Mouse (Mus musculus): ENCODE data around the gene Pla2g5. TPM values are rescaled to one million over a fixed set of nuclear protein-coding genes. Genes with fewer than 3 reads are reported as not detected.

Gene Pla2g5
- polyA plus RNA-seq, 1 experiment from 2014 or later: 2.3 TPM

DNA sequence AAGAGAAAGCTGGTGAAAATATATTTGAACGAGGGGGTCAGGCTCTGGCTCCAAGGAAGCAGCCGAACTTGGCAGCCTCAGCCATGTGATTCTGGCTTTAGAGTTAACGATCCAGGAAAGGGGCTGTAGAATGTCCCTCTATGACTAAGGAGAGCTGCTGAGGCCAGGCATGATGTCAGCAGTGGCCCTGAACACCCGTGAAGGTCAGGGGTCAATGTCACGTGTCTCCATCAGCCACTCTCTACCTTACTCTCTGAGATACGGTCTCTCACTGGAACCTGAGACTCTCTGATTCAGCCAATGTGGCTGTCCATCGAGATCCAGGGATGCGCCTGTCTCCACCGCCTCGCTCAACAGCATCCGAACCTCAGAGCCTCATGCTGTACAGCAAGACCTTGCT is 60.4 kb downstream of the Pla2g5 start:
- 79% methylated on average over 11 of the region's 11 CpGs for WGBS
- no peak overlapping the region for H3K9ac ChIP-seq (ENCODE audit: low read depth, low read length)
- ATAC-seq (ENCODE audit: low read depth) (no peak), DNase-seq (ENCODE audit: low spot score) (no peak)
- H3K4me3 ChIP-seq (ENCODE audit: low read depth, low read length): no peak overlapping the region
- no peaks in the 10 kb centered on the region for H3K27me3 ChIP-seq (replicated peaks; ENCODE audit: control insufficient read depth, insufficient read depth, low read length)
- H3K4me2 ChIP-seq (ENCODE audit: low read depth, low read length): no peak overlapping the region
- 0 out of 2 replicates have a peak, but pooled peaks cover 3% of the 10 kb centered on the region for H3K4me1 ChIP-seq (ENCODE audit: control insufficient read depth, insufficient read depth, low read length)
- H3K9me3 ChIP-seq (ENCODE audit: control insufficient read depth, low read length): no peaks in the 10 kb centered on the region
- H3K27ac ChIP-seq (replicated peaks; ENCODE audit: low read depth, low read length): no peak overlapping the region
- H3K36me3 ChIP-seq (ENCODE audit: control insufficient read depth, insufficient read depth, low read length): no peaks in the 10 kb centered on the region

DNA sequence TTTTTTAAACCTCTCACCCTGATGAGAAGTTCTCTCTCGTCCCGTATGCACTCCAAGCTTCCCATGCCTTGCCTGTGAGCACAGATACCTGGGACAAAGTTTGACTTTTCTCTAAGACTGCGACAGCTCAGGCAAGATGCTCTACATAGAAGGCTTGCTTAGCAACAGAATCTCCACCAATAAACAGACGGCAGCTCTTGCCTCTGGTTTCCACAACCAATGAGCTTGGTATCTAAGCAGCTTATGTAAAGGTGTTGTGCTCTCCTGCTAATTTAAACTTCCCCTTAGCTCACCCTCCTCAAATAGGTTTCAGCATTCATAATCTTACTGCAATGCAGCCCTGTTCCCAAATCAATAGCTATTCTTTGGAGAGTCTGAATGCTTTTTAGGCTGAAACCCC is 61.7 kb downstream of the Pla2g5 start:
- DNase-seq (ENCODE audit: low spot score): no peak
- WGBS: 77% methylated on average over 4 of the region's 4 CpGs
- H3K4me2 ChIP-seq (ENCODE audit: low read depth, low read length): no peak overlapping the region

DNA sequence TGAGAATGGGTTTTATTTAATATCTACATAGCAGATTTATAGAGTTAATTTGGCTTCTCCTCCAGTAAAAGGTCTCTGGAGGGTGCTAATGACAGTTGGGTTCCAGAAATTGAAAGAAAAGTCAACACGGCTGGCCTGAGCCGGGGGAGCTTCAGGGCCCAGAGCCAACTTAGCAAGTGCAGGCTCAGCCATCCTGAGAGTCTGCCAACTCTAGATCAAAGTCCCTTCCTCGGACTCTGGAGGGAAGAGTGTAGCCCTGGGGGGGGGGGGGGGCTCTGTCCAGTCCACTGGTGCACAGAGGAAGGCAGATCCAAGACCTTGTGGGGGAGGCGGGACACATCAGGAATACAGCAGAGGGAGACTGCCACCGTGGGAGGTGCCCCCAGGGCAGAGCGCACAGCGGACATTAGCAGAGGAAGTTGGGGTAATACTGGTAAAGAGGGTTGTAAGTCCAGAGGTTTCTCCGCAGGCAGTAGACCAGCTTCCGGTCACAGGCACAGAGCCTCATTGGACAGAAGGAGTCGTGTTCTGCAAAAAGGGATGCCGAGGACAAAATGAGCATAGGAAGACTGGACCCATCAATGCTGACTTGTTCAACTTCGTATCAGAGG is 63.0 kb downstream of the Pla2g5 start:
- Histone ChIP-seq H3K4me3 (ENCODE audit: low read depth, low read length) (no peak overlapping the region), H3K27me3 (replicated peaks; ENCODE audit: control insufficient read depth, insufficient read depth, low read length) (no peaks in the 10 kb centered on the region), H3K9me3 (ENCODE audit: control insufficient read depth, low read length) (no peaks in the 10 kb centered on the region), H3K4me2 (ENCODE audit: low read depth, low read length) (no peak overlapping the region), H3K4me1 (ENCODE audit: control insufficient read depth, insufficient read depth, low read length) (0 out of 2 replicates have a peak, but pooled peaks cover 3% of the 10 kb centered on the region), H3K27ac (replicated peaks; ENCODE audit: low read depth, low read length) (no peak overlapping the region), H3K9ac (ENCODE audit: low read depth, low read length) (no peak overlapping the region), H3K36me3 (ENCODE audit: control insufficient read depth, insufficient read depth, low read length) (no peaks in the 10 kb centered on the region)
- no peak for ATAC-seq (ENCODE audit: low read depth)
- peak; percentile 56 for DNase-seq (ENCODE audit: low spot score)
- 51% methylated on average over 12 of the region's 12 CpGs for WGBS

More for the DNA sequence above, 61.7 kb downstream of the Pla2g5 start:
- no peak for ATAC-seq (ENCODE audit: low read depth)
- H3K9me3 ChIP-seq (ENCODE audit: control insufficient read depth, low read length): no peaks in the 10 kb centered on the region
- H3K9ac ChIP-seq (ENCODE audit: low read depth, low read length): no peak overlapping the region
- no peak overlapping the region for H3K4me3 ChIP-seq (ENCODE audit: low read depth, low read length)
- no peaks in the 10 kb centered on the region for H3K36me3 ChIP-seq (ENCODE audit: control insufficient read depth, insufficient read depth, low read length)
- H3K27me3 ChIP-seq (replicated peaks; ENCODE audit: control insufficient read depth, insufficient read depth, low read length): no peaks in the 10 kb centered on the region
- H3K4me1 ChIP-seq (ENCODE audit: control insufficient read depth, insufficient read depth, low read length): 0 out of 2 replicates have a peak, but pooled peaks cover 3% of the 10 kb centered on the region
- no peak overlapping the region for H3K27ac ChIP-seq (replicated peaks; ENCODE audit: low read depth, low read length)

DNA sequence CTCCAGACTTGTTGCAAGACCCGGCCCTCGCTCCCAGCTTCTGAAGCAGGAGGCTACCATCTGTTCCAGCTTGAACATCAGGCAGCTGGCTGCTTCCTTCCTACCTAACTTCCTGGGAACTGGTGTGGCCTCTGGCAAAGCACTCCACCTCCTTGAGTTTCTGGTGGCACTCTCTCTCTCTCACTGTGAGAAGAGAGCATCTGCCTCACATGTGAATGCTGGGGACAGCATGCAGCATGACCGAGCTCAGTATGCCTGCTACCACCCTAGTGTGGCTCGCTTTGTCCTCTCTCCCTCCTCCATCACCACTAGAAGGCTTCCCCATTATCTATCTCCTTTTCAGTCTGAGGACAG is 66.1 kb downstream of the Pla2g5 start:
- H3K9ac ChIP-seq (ENCODE audit: low read depth, low read length): no peak overlapping the region
- no peaks in the 10 kb centered on the region for H3K27me3 ChIP-seq (replicated peaks; ENCODE audit: control insufficient read depth, insufficient read depth, low read length)
- H3K4me2 ChIP-seq (ENCODE audit: low read depth, low read length): no peak overlapping the region
- no peak overlapping the region for H3K27ac ChIP-seq (replicated peaks; ENCODE audit: low read depth, low read length)
- WGBS: 57% methylated on average over 4 of the region's 4 CpGs
- H3K4me3 ChIP-seq (ENCODE audit: low read depth, low read length): no peak overlapping the region
- no peak for ATAC-seq (ENCODE audit: low read depth)
- 0 out of 2 replicates have a peak, but pooled peaks cover 3% of the 10 kb centered on the region for H3K4me1 ChIP-seq (ENCODE audit: control insufficient read depth, insufficient read depth, low read length)
- no peaks in the 10 kb centered on the region for H3K9me3 ChIP-seq (ENCODE audit: control insufficient read depth, low read length)
- DNase-seq (ENCODE audit: low spot score): peak; percentile 41
- H3K36me3 ChIP-seq (ENCODE audit: control insufficient read depth, insufficient read depth, low read length): no peaks in the 10 kb centered on the region

DNA sequence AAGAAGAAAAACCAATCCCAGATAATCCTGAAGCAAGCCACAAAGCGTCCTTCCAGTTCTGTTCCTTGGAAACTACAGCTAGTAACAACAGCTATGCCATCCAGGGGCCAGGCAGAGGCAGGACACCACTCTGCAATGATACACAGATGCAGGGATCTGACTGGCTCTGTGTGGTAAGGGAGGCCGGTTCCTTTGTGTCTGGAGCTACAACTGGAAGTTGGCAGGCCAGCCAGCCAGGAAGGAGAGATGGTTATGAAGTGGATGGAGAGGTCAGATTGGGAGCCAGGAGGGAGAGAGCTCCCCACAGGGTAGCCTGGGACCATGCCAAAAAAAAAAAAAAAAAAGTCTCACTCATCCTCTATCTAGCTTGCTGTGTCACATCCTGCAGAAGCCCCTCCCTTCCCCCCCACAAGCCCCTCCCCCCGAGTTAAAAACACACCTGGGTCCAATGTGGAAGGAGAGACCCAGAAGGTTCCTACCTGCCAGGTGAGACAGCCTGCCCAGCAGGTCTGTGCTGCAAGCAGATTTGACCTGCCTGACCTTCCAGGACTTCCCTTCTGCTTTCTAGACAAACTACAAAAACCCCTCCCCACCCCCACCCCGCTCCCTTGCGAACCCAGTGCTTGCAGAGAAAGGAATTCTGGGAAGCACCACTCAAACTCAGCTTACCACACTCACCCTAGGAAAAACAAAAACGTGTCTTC is 66.6 kb downstream of the Pla2g5 start:
- H3K4me3 ChIP-seq (ENCODE audit: low read depth, low read length): no peak overlapping the region
- no peak overlapping the region for H3K9ac ChIP-seq (ENCODE audit: low read depth, low read length)
- DNase-seq (ENCODE audit: low spot score) (no peak), ATAC-seq (ENCODE audit: low read depth) (no peak)
- 0 out of 2 replicates have a peak, but pooled peaks cover 3% of the 10 kb centered on the region for H3K4me1 ChIP-seq (ENCODE audit: control insufficient read depth, insufficient read depth, low read length)
- H3K9me3 ChIP-seq (ENCODE audit: control insufficient read depth, low read length): no peaks in the 10 kb centered on the region
- H3K27me3 ChIP-seq (replicated peaks; ENCODE audit: control insufficient read depth, insufficient read depth, low read length): no peaks in the 10 kb centered on the region
- 46% methylated on average over 6 of the region's 6 CpGs for WGBS
- no peaks in the 10 kb centered on the region for H3K36me3 ChIP-seq (ENCODE audit: control insufficient read depth, insufficient read depth, low read length)
- H3K4me2 ChIP-seq (ENCODE audit: low read depth, low read length): no peak overlapping the region
- H3K27ac ChIP-seq (replicated peaks; ENCODE audit: low read depth, low read length): no peak overlapping the region

DNA sequence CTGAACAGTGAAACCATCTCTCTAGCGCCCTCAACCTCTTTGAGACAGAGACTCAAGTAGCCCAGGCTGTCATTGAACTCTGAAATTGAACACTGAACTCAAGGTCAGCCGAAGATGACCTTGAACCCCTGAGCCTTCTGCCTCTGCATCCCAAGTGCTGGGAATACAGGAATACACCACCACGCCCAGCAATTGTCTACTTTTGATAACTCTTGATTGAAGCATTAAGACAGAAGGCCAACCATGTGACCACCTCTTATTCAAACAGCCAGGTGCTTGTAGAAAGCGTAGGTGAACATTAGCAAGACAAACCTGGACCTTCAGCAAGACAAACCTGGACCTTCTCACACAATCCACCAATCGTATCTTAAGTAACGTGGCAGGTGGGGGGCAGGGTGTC is 68.9 kb downstream of the Pla2g5 start:
- no peak overlapping the region for H3K4me2 ChIP-seq (ENCODE audit: low read depth, low read length)
- ATAC-seq (ENCODE audit: low read depth): no peak
- H3K4me3 ChIP-seq (ENCODE audit: low read depth, low read length): no peak overlapping the region
- DNase-seq (ENCODE audit: low spot score): no peak
- no peaks in the 10 kb centered on the region for H3K27me3 ChIP-seq (replicated peaks; ENCODE audit: control insufficient read depth, insufficient read depth, low read length)
- 89% methylated on average over 6 of the region's 6 CpGs for WGBS
- H3K36me3 ChIP-seq (ENCODE audit: control insufficient read depth, insufficient read depth, low read length): no peaks in the 10 kb centered on the region
- H3K4me1 ChIP-seq (ENCODE audit: control insufficient read depth, insufficient read depth, low read length): no peaks in the 10 kb centered on the region
- H3K27ac ChIP-seq (replicated peaks; ENCODE audit: low read depth, low read length): no peak overlapping the region
- no peak overlapping the region for H3K9ac ChIP-seq (ENCODE audit: low read depth, low read length)
- H3K9me3 ChIP-seq (ENCODE audit: control insufficient read depth, low read length): no peaks in the 10 kb centered on the region

DNA sequence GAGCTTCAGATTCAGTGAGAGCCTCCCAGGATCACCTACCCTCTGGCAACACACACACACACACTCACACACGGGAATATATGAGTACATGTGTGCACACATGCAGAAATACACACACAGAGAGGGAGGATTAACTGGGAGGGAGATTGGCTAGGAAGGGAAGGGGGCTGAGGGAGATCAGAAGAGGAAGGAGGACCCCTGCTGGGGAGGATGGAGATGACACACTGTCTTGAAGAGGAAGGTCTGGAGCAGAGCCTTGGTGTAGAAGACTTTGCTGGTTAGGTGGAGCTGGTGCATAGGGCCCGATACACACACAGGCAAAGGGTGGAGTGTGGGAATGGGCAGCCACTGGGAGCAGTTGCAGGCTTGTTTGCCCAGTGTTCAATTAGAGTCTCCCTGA is 70.0 kb downstream of the Pla2g5 start:
- H3K4me1 ChIP-seq (ENCODE audit: control insufficient read depth, insufficient read depth, low read length): no peaks in the 10 kb centered on the region
- no peaks in the 10 kb centered on the region for H3K9me3 ChIP-seq (ENCODE audit: control insufficient read depth, low read length)
- no peak overlapping the region for H3K4me3 ChIP-seq (ENCODE audit: low read depth, low read length)
- no peaks in the 10 kb centered on the region for H3K36me3 ChIP-seq (ENCODE audit: control insufficient read depth, insufficient read depth, low read length)
- peak; percentile 38 for DNase-seq (ENCODE audit: low spot score)
- no peaks in the 10 kb centered on the region for H3K27me3 ChIP-seq (replicated peaks; ENCODE audit: control insufficient read depth, insufficient read depth, low read length)
- 71% methylated on average over 2 of the region's 2 CpGs for WGBS
- peak; percentile 45; the same call in 1 of the 2 replicates for ATAC-seq (ENCODE audit: low read depth)
- no peak overlapping the region for H3K4me2 ChIP-seq (ENCODE audit: low read depth, low read length)
- H3K27ac ChIP-seq (replicated peaks; ENCODE audit: low read depth, low read length): no peak overlapping the region
- no peak overlapping the region for H3K9ac ChIP-seq (ENCODE audit: low read depth, low read length)

DNA sequence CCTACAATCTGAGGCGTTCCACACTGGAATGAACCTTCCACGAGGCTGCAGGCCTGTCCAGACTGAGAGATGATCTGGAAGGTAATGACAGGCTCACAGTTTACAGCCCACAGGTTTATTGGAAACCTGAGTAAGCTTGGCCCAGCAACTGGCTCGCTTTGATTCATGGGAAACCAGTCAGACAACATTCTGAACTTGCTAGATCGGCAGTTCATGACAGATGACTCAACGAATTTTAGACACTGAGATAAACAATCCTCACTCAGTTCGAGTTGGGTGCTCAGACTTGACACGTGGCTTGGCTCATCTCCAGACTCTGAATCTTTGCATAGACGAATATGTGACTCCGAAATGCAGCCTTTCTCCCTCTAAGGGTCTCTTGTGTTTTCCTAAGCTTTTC is 70.7 kb downstream of the Pla2g5 start:
- DNase-seq (ENCODE audit: low spot score) (peak; percentile 92), ATAC-seq (ENCODE audit: low read depth) (peak; percentile 69)
- H3K4me3 ChIP-seq (ENCODE audit: low read depth, low read length): no peak overlapping the region
- no peaks in the 10 kb centered on the region for H3K4me1 ChIP-seq (ENCODE audit: control insufficient read depth, insufficient read depth, low read length)
- peak overlapping the region; percentile 44; the same call in 1 of the 2 replicates for H3K27ac ChIP-seq (replicated peaks; ENCODE audit: low read depth, low read length)
- H3K9ac ChIP-seq (ENCODE audit: low read depth, low read length): no peak overlapping the region
- H3K4me2 ChIP-seq (ENCODE audit: low read depth, low read length): no peak overlapping the region
- H3K27me3 ChIP-seq (replicated peaks; ENCODE audit: control insufficient read depth, insufficient read depth, low read length): no peaks in the 10 kb centered on the region
- no peaks in the 10 kb centered on the region for H3K36me3 ChIP-seq (ENCODE audit: control insufficient read depth, insufficient read depth, low read length)
- H3K9me3 ChIP-seq (ENCODE audit: control insufficient read depth, low read length): no peaks in the 10 kb centered on the region
- WGBS: 37% methylated on average over 9 of the region's 9 CpGs

DNA sequence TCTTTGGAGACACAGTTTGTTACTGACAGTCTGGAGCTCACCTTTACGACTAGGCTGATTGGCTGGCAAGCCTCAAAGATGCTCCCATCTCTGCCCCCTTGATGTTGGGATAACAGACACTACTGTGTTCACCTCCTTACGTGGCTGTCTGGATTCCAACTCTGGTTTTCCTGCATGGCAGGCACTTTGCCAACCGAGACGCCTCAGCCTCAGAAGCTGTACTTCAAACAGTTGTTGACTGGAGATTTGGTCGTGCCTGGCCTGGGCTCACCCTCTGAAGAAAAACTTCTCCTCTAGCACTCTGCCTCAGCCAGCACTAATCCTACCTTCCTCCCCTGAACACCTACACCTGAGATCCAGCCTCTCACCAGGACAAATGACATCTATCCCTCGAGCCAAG is 71.8 kb downstream of the Pla2g5 start:
- H3K27me3 ChIP-seq (replicated peaks; ENCODE audit: control insufficient read depth, insufficient read depth, low read length): no peaks in the 10 kb centered on the region
- no peaks in the 10 kb centered on the region for H3K36me3 ChIP-seq (ENCODE audit: control insufficient read depth, insufficient read depth, low read length)
- no peaks in the 10 kb centered on the region for H3K4me1 ChIP-seq (ENCODE audit: control insufficient read depth, insufficient read depth, low read length)
- H3K4me3 ChIP-seq (ENCODE audit: low read depth, low read length): no peak overlapping the region
- WGBS: 59% methylated on average over 6 of the region's 6 CpGs
- no peak overlapping the region for H3K27ac ChIP-seq (replicated peaks; ENCODE audit: low read depth, low read length)
- H3K4me2 ChIP-seq (ENCODE audit: low read depth, low read length): no peak overlapping the region
- no peaks in the 10 kb centered on the region for H3K9me3 ChIP-seq (ENCODE audit: control insufficient read depth, low read length)
- ATAC-seq (ENCODE audit: low read depth): no peak
- H3K9ac ChIP-seq (ENCODE audit: low read depth, low read length): no peak overlapping the region
- no peak for DNase-seq (ENCODE audit: low spot score)

Data from embryonic facial prominence, embryonic 14.5 days (tissue).